Mouse (Mus musculus) inflammation-experienced regulatory T-cells, adult 16 weeks (primary cell): ENCODE measurements around the gene Xcl1. TPM values are rescaled to one million over a fixed set of nuclear protein-coding genes. Genes with fewer than 3 reads are reported as not detected.

Experiments
- polyA plus RNA-seq: library from polyadenylated mRNA; unstranded; fragments of 100-300 nt; shearing (Covaris generic); gene quantifications from one replicate; pipeline ENCODE4 v1.2.1, GENCODE M21; 2017

Xcl1 gene
- 3.5 TPM for polyA plus RNA-seq

DNA sequence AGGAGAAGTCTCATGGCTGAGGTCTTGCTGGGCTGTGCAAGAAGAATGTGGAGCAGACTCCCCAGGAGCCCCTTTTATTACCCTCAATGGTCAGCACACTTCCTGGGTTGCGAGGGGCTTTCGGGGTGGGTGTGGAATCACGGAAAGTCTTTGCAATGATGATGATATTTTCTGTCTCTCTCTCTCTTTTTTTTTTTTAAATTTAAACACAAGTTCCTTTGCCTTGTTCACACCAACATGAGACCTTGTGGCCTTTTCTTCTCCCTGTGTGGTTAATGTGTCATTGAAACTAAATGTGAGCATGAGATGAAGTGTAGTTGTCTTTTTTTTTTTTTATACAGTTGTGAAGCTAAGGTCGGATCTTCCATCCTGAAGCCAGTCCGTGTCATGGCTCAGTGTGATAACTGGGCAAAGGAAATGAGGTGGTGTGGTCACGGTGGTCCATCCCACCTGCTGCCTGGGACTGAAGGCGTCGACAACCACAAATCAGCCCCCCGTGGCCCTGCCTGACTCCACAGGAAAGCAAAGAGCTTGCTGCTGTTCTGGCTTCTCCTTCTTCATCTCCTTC, at the start of gene Xcl1:
Gene Xcl1 (minus strand): TSS at position 51 of the 568 bp plus-strand sequence.

Other genes starting within 250 kb of the Xcl1 start
- 0.78 TPM for gene Dpt, start 138.9 kb downstream of the Xcl1 start, polyA plus RNA-seq
- 0.15 TPM for gene Tbx19, start 225.2 kb upstream of the Xcl1 start, polyA plus RNA-seq